Mouse (Mus musculus): ENCODE measurements around the gene Lime1. TPM values are rescaled to one million over a fixed set of nuclear protein-coding genes. Genes with fewer than 3 reads are reported as not detected.
A peak's percentile ranks its signal among the peaks of the same experiment; 100 is the strongest.

Lime1 gene
- total RNA-seq, 2 experiments from 2014 or later = 30.3 to 32.0 TPM

DNA sequence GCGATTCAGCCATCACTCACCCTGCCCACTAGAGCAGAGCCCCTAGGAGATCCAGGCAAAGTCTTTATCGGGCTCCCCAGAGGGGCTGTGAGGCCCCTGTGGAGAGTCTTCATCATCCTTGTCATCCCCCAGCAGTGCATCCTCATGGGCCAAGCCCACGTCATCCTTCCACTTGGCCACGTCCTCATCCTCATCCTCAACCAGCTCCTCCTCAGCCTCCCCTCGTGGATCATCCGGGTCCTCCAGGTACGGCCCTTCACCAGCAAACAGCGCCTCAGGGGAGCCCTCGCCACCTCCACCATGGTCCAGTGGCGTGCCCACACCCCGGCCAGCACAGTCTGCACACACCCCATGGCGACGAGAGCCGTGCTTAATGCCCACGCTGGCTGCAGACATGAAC lies 11.1 kb downstream of the Lime1 start:
- DNase-seq (ENCODE audit: low spot score in 2 of 2) = no peak

DNA sequence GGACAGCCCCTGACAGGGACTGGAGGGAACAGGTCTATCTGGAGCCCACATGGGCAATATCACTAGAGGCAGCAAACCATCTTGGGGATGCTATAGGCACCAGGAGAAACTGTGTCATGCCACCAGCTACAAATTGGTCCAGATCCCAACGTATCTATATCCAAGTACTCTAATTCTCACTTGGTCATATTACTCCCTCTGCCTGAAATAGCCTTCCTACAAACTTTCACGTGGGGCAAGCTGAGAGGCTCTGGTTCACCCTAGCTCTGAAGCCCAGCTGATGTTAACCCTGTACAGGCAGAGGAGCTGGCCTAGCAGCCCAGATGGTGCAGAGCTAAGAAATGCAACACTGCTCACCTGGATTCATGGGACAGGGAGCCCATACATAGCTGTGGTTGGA lies 11.7 kb downstream of the Lime1 start:
- DNase-seq (ENCODE audit: low spot score in 2 of 2) = no peak

DNA sequence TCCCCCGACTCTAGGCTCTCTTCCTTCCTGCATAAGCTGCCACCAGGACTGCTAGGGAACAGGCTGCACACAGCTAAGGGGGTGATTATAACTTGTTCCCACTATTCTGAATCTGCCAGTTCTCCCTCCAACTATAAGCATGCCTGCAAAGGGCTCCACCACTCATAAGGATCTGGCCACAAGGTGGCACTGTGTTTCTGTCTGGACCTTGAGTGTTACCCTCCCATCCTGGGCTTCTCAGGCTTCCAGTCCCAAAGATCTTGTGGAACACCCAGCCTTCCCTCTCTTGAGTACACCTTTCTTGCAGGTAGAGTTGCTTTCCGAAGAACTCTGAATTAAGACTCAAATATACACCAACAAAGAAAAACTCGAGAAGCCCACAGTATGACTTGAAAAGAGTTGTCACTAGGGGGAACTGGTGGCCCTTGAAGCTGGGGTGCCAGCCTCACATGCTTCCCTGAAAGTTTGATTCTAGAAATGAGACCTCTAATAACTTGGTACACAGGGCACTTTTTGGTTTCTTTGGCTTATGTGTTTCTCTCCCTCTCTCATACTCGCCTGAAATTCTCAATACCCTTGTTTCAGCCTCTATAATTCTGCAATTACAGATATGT lies 12.8 kb downstream of the Lime1 start:
- peak; percentile 92 for DNase-seq (ENCODE audit: low spot score in 2 of 2)

DNA sequence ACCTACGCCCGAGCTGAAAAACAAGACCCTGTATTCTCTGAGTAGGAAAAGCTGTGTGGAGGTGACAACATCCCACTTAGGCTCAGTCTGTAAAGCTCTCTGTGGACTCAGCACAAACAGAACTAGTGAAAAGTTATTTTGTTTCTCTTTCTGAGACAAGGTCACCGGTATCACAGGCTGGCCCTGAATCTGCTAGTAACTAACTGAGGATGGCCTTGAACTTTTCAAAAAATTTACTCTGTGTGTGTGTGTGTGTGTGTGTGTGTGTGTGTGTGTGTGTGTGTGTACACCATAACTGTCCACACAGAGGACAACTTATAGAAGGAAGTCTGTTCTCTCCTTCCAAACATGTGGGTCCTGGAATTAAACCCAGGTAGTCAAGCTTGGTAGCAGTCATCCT lies 14.2 kb downstream of the Lime1 start:
- DNase-seq (ENCODE audit: low spot score in 2 of 2) = no peak

DNA sequence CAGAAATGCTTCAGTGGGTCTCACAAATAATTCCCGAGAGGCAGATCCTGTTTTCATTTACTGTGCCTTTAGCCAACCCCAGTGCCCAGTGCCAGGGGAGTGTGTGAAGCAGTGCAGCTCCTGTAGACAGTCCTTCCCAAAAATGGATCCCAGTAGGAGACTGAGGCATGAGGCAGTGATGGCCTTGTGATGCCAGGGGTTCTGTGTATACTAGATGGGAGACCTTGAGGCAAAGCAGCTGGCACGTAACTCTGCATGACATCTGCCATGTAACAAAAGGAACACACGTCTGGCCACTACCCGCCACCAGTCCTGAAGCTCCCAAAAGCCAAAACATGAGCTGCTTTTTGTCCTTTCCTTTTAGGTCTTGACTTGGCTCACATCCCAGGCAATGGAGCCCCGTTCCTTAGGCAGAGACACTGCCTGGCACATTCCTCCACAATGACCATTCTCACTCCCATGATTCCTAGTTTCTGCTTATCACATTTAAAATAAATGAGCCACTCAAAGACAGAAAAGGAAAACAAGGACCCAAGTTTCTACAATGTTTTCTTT lies 17.4 kb downstream of the Lime1 start:
- no peak for DNase-seq (ENCODE audit: low spot score in 2 of 2)

DNA sequence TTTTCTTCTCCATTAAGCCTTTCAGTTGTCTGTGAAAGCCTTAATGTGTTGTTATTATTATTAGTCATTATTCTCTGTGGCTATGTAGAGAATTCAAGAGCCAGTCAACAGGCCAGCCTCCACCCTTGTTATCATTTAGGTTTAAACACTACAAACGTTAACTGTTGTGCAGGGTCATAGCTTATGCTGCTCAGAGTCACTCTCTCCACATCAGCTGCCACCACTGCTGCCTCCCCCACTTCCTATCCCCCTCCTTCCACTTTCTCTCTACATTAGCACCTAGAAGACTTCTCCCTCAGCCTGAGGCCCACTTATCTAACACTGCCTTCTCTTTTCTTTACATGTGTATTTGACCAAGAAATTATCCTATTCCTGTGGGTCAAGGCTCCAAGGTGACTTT lies 21.6 kb downstream of the Lime1 start:
- no peak for DNase-seq (ENCODE audit: low spot score in 2 of 2)

DNA sequence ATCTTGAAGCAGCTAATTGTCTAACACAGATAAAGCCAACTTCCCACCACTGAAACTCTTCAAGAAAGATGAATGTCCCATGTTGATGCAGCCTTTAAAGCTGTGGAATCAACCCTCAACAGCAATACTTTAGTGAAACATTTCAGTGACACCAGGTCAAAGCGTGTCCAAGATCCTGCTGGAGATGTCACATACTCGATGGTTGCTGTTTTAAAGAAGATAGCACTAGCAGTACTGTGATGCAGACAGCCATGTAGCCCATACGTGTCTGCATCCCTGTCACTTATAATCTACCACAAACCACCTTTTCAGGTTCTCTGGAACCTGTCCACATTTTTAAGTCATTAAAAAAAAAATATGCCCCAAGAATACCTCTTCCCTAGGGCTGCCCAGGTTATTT lies 23.8 kb downstream of the Lime1 start:
- no peak for DNase-seq (ENCODE audit: low spot score in 2 of 2)

DNA sequence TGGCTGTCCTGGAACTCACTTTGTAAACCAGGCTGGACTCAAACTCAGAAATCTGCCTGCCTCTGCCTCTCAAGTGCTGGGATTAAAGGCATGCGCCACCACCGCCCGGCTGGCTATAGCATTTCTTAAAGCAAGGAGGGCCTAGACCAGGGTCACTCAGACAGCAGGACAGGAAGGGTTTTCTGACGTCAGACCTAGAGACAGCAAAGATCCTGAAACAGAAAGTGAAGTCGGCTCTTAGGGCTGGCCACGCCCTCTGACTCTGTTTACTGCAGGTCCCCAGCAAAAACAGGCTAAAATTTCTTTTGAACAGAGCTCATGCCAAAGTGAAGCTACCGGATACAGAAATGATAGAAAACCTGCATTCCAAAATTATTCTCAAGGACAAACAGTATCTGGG lies 29.8 kb downstream of the Lime1 start:
- DNase-seq (ENCODE audit: low spot score in 2 of 2) = no peak

DNA sequence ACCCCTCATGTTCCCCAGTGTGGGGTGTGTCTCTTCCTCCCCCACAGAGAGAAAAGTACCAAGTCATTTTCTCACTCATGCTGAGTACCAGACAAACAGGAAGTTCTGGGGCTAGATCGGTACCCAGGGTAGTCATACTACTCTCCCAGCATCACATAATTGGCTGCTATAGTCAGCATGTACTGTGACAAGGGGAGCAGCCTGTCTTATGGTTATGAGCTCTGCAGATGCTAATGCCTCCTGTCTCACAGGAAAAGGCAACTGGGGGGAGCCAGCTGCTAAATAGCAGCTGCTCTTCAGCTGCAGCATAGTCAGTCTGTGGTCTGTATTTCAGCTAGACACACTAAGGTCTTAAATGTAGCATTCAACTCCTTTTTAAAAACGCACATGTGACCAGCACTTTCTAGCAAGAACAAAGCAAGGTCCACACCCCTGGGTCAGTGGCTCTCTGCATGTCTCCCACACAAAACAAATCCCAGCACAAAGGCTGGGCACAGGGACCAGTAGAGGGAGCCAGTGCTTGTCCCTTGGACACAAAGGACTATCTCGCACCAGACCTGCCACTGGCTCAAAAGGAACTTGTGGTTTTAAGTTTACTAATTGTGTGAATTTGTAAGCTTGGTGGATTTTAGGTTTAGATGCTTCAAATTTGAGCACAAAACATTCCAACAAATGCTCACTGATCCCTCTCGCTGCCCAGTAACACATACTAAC lies 31.0 kb downstream of the Lime1 start:
- peak; percentile 60 to 70 for DNase-seq (ENCODE audit: low spot score in 2 of 2)

DNA sequence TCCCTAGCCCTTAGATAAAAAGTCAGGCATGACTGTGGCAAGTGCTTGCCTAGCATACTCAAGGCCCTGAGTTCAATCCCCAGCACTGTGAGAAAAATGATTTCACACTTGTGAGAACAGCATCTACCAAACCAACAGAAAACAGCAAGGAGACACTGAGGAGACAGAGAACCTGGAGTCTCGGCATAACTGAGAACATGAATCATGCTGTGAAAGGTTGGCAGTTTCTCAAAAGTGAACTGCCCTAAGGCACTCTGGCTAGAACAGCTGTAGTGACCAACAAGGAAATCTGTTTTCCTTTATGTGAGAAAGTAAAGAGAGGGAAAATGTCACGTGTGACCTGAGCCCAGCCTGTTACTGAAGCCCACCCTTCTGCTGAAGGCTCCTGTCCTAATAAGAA lies 33.3 kb downstream of the Lime1 start:
- DNase-seq (ENCODE audit: low spot score in 2 of 2) = no peak

DNA sequence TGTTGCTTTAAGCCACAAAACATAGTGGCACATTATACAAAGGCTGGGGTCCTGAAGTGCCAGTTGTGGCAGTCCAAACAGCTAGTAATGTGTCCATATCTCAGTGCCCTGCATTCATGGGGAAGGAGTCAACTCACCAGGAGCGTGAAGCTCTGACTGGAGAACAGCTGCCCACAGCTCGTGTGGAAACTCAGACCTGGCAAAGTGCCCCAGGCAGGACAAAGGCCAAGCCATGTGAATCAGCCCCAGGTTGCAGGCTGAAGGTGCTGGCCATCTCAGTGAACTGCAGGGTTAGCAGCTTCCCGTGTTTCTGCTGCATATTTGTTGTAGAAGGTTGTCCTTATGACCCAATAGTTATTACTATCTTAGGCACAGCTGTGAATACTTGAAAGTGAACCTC lies 36.1 kb downstream of the Lime1 start:
- no peak for DNase-seq (ENCODE audit: low spot score in 2 of 2)

DNA sequence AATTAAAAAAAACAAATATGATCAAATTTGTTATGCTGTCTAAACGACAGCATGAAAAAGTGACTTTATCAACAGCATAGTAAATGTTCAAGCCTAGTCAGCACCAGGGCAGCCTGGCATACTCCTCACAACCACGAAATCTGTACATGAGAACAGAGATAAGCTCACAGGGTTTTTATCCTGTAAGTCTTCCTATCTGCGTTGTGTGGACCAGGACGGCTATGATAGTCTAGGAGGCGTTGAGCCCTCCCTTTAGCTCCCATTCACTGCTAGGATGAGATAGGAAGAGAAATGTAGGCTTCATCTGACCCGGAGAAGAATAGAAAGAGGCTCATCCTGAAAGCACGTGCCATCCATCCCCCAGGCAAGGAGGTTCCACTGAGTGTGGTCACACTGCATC lies 39.5 kb downstream of the Lime1 start:
- no peak for DNase-seq (ENCODE audit: low spot score in 2 of 2)

DNA sequence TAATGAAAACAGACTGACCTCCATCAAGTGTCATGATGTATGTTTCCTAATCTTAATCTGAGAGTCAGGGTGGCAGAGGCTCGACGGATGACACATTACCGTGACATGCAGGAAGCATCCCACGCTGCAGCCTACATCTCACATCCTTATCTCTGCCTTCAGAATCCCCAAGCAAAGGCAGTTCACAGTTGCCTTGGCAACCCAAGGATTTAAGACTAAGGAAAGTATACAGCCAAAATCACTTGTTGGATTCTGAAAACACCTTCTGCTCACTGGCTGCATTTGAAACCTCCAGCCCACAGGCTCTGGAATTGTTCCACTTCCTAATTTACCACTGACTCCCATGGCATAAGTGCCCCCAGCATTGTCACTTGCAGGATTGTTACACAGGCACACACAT lies 40.5 kb downstream of the Lime1 start:
- no peak for DNase-seq (ENCODE audit: low spot score in 2 of 2)

DNA sequence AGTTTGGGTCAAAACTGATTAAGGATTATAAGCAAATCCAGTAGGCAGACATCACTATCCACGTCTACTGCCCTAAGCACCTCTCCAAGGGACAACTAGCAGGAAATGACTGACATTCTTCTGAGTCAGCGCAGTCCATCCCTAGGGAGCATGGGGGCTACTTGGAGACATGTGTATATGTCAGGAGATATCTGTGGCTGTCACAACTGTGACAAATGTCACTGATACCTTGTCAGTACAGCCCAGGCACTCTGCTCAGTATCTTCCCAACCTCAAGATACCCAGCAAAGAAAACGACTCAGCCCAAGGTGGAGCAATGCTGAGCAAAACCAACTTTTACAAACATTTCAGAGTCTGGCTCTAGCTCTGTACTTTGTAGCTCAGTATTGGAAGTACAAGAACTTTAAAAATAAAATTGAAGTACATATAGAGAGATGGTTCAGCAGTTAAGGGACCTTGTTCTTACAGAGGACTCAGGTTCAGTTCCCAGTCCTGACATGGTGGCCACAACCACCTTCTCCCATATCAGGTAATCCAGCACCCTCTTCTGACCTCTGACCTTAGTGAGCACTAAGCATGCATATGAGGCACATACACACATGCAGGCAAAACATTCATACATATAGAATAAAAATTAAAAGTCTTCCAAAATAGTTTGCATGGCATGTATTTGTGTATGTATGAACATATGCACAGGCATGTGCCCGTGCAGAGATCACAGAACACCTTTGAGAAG lies 41.2 kb downstream of the Lime1 start:
- DNase-seq (ENCODE audit: low spot score in 2 of 2) = no peak

DNA sequence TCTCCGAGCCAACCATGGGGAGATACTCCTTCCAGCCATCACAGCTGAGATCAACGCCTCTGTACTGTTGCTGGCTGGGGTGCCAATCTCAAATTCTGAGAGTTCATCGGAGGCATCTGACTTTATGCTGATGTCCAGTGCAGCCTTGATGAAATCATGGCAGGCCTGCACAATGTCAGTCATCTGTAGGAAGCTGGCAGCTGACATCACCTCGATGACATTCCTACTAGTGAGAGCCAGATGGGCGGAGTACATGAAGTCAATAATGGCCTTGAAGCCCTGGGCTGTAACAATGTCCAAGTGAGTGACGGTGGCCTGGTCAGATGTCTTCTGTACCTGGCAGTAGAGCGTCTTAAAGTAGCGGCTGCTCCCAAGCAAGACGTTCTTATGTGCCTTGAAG lies 44.0 kb downstream of the Lime1 start:
- DNase-seq (ENCODE audit: low spot score in 2 of 2) = no peak

Other genes with a start within 250 kb of the Lime1 start
- 100 to 1,000 TPM; 213 to 234 TPM for gene Kcnq2, start 244.8 kb upstream of the Lime1 start, total RNA-seq (2021)
- gene Eef1a2, start 223.1 kb upstream of the Lime1 start, total RNA-seq (2021) = 100 to 1,000 TPM; 674 to 713 TPM
- gene Ppdpf, start 192.8 kb upstream of the Lime1 start, total RNA-seq (2021) = 100 to 1,000 TPM; 135 to 146 TPM
- not detected for gene Ptk6, start 177.3 kb upstream of the Lime1 start, total RNA-seq (2021)
- gene Srms, start 166.9 kb upstream of the Lime1 start, total RNA-seq (2021) = under 1 TPM in 1 of 2 experiments, not detected in 1; 0.25 TPM
- not detected for gene Fndc11, start 160.1 kb upstream of the Lime1 start, total RNA-seq (2021)
- gene Helz2, start 138.1 kb upstream of the Lime1 start, total RNA-seq (2021) = 1 to 10 TPM; 1.2 to 1.8 TPM
- 10 to 100 TPM; 17.5 to 18.6 TPM for gene Gmeb2, start 92.0 kb upstream of the Lime1 start, total RNA-seq (2021)
- gene Stmn3, start 65.6 kb upstream of the Lime1 start, total RNA-seq (2021) = 1,000 to 10,000 TPM in 1 of 2 experiments, 100 to 1,000 TPM in 1; 968 to 1,016 TPM
- gene Rtel1, start 60.3 kb upstream of the Lime1 start, total RNA-seq (2021) = 10 to 100 TPM; 39.5 to 46.1 TPM
- 10 to 100 TPM; 64.3 to 74.5 TPM for gene Zgpat, start 15.2 kb upstream of the Lime1 start, total RNA-seq (2021)
- gene Arfrp1, start 14.7 kb upstream of the Lime1 start, total RNA-seq (2021) = 10 to 100 TPM; 35.4 to 40.8 TPM
- gene Zbtb46, start 79.3 kb downstream of the Lime1 start, total RNA-seq (2021) = 10 to 100 TPM; 14.7 to 17.5 TPM
- not detected for gene Abhd16b, start 113.1 kb downstream of the Lime1 start, total RNA-seq (2021)
- 10 to 100 TPM; 75.7 to 87.8 TPM for gene Tpd52l2, start 117.1 kb downstream of the Lime1 start, total RNA-seq (2021)
- gene Dnajc5, start 140.4 kb downstream of the Lime1 start, total RNA-seq (2021) = 100 to 1,000 TPM; 253 to 296 TPM
- 10 to 100 TPM; 40.4 to 44.3 TPM for gene Uckl1, start 204.8 kb downstream of the Lime1 start, total RNA-seq (2021)
- gene Prpf6, start 211.8 kb downstream of the Lime1 start, total RNA-seq (2021) = 10 to 100 TPM; 52.8 to 53.2 TPM
- 100 to 1,000 TPM; 134 to 158 TPM for gene Zfp512b, start 212.7 kb downstream of the Lime1 start, total RNA-seq (2021)
- gene Samd10, start 219.1 kb downstream of the Lime1 start, total RNA-seq (2021) = 10 to 100 TPM; 20.9 to 21.7 TPM

Measured in layer of hippocampus, postnatal 10 days (tissue).